Mouse (Mus musculus) heart, embryonic 13.5 days (tissue): ENCODE results near the gene Aldoart2. TPM values are rescaled to one million over a fixed set of nuclear protein-coding genes. Genes with fewer than 3 reads are reported as not detected.
"Not testable (repeated sequence)": the region's sequence is repeated elsewhere in the genome, so short reads cannot be mapped to it uniquely, and the experiment has no call there.

ENCODE experiments used
- ATAC-seq: fragments of 200-750 bp; cut with Nextera tagmentation; 2 replicates; pipeline ENCODE4 v1.8.0; 2017; ENCODE audit warnings: moderate TSS enrichment; ENCODE audit not compliant: insufficient number of reproducible peaks, low FRiP score, low TSS enrichment; ENCODE audit errors: extremely low read depth
- H3K27ac ChIP-seq: fragments of 300-500 bp; sonication (generic); replicated peaks from 2 replicates; pipeline ENCODE4 v1.5.1; 2015; ENCODE audit warnings: moderate library complexity, mild to moderate bottlenecking, inconsistent platforms
- H3K27me3 ChIP-seq: fragments of 300-500 bp; sonication (generic); replicated peaks from 2 replicates; pipeline ENCODE4 v1.6.1; 2015; ENCODE audit warnings: mild to moderate bottlenecking, inconsistent platforms
- H3K36me3 ChIP-seq: fragments of 300-500 bp; sonication (generic); 2 replicates; pipeline ENCODE4 v1.6.1; 2015; ENCODE audit warnings: mild to moderate bottlenecking, inconsistent platforms
- H3K4me1 ChIP-seq: fragments of 300-500 bp; sonication (generic); 2 replicates; pipeline ENCODE4 v1.6.1; 2015; ENCODE audit warnings: inconsistent platforms
- H3K4me2 ChIP-seq: fragments of 300-500 bp; sonication (generic); 2 replicates; pipeline ENCODE4 v1.6.1; 2015; ENCODE audit warnings: inconsistent platforms, mild to moderate bottlenecking, moderate library complexity
- H3K4me3 ChIP-seq: fragments of 300-500 bp; sonication (generic); 2 replicates; pipeline ENCODE4 v1.5.1; 2015; ENCODE audit warnings: moderate library complexity, mild to moderate bottlenecking, inconsistent platforms
- H3K9ac ChIP-seq: fragments of 300-500 bp; sonication (generic); 2 replicates; pipeline ENCODE4 v1.6.1; 2015; ENCODE audit warnings: inconsistent platforms, mild to moderate bottlenecking, moderate library complexity
- H3K9me3 ChIP-seq: fragments of 300-500 bp; sonication (generic); 2 replicates; pipeline ENCODE4 v1.6.1; 2016; ENCODE audit warnings: inconsistent platforms
- WGBS: fragments of 180-500 bp; shearing (Covaris S2); methylation state at CpG from one replicate; pipeline ENCODE4 v1.1.7; 2015; ENCODE audit warnings: mixed read lengths; 5-methylcytosine and 5-hydroxymethylcytosine counted together
- polyA plus RNA-seq: library from polyadenylated mRNA; unstranded; fragments of >200 nt; fragmentation: Nextera tagmentation; extraction: Ambion mirVana; gene quantifications from 2 replicates; pipeline ENCODE4 v1.2.1, GENCODE M21; 2015

Gene Aldoart2
- polyA plus RNA-seq, 1 experiment from 2014 or later: not detected

GRCm38 (mm10) chr12:55586936-55587335 lies 21.9 kb downstream of the Aldoart2 start:
- not testable (repeated sequence) for H3K27me3 ChIP-seq, H3K9me3 ChIP-seq, H3K9ac ChIP-seq, H3K27ac ChIP-seq, H3K36me3 ChIP-seq, H3K4me1 ChIP-seq, H3K4me3 ChIP-seq, ATAC-seq, H3K4me2 ChIP-seq
- WGBS: 48% methylated on average over 9 of the region's 9 CpGs

DNA sequence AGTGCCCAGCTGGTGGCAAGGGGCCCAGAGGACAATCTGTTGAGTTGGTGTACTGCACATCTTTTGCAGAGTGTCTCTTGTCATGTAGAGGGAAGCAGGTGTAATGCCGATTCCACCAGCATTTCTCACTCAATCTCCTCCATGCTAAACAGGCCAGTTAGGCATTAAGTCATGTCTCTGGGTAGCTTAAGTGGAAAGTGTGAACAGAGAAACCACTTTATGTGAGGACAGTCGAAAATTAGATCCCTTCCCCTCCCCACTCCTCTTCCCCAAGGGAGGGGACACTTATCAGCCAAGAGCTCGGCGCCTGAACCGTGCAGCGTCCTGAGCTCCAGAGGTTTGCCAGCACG lies 33.5 kb downstream of the Aldoart2 start:
- 5% methylated on average over 7 of the region's 7 CpGs for WGBS
- peak overlapping the region; percentile 56 for H3K4me3 ChIP-seq
- no peak for ATAC-seq
- H3K9ac ChIP-seq: no peak overlapping the region
- H3K9me3 ChIP-seq: no peaks in the 10 kb centered on the region
- H3K27ac ChIP-seq: no peak overlapping the region
- peak overlapping the region; percentile 83 for H3K4me2 ChIP-seq
- peaks cover 25% of the 10 kb centered on the region for H3K4me1 ChIP-seq
- peaks cover 80% of the 10 kb centered on the region for H3K27me3 ChIP-seq
- H3K36me3 ChIP-seq: peaks cover 11% of the 10 kb centered on the region

DNA sequence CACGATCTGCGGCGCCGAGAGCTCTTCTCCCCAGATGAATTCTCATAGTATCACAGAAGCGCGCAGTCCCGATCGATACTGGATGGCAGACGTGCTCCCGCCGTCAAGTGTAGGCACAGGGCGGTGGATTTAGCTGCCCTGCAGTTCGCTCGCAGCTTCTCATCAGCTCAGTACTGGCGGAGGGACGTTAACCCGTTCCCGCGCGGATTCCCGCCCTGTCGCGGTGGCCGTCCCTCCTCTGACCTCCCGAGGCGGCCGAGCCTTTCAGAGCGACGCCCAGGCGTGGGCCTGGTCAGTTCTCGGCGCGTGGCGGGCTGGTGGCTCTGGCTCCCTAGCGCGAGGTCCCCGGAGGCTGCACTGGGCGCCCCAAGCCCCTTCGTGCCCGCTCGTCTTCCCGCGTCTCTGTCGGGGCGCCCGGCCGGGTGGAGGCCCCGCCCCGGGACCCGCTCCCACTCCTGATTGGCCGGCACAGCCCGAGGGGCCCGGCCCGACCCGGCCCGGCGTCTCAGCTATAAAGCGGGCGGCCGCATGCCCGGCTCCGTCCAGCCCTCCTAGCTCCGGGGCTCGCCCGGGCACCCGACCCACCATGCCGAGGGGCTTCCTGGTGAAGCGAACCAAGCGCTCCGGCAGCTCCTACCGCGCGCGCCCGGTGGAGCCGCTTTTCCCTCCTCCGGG lies 34.0 kb downstream of the Aldoart2 start, which contains the start of gene Insm2:
TSS of gene Insm2 (plus strand) at position 541 of the 675 bp plus-strand sequence.
- ATAC-seq: peak; percentile 52
- no peaks in the 10 kb centered on the region for H3K9me3 ChIP-seq
- peak within 1 kb of the TSS; percentile 83 for H3K4me2 ChIP-seq
- H3K9ac ChIP-seq: no peak within 1 kb of the TSS
- peaks cover 78% of the 10 kb centered on the region for H3K27me3 ChIP-seq
- H3K4me1 ChIP-seq: peaks cover 25% of the 10 kb centered on the region
- no peak within 1 kb of the TSS for H3K27ac ChIP-seq
- H3K36me3 ChIP-seq: peaks cover 16% of the 10 kb centered on the region
- H3K4me3 ChIP-seq: peak within 1 kb of the TSS; percentile 56
- under 1% methylated on average over 72 of the region's 77 CpGs for WGBS

DNA sequence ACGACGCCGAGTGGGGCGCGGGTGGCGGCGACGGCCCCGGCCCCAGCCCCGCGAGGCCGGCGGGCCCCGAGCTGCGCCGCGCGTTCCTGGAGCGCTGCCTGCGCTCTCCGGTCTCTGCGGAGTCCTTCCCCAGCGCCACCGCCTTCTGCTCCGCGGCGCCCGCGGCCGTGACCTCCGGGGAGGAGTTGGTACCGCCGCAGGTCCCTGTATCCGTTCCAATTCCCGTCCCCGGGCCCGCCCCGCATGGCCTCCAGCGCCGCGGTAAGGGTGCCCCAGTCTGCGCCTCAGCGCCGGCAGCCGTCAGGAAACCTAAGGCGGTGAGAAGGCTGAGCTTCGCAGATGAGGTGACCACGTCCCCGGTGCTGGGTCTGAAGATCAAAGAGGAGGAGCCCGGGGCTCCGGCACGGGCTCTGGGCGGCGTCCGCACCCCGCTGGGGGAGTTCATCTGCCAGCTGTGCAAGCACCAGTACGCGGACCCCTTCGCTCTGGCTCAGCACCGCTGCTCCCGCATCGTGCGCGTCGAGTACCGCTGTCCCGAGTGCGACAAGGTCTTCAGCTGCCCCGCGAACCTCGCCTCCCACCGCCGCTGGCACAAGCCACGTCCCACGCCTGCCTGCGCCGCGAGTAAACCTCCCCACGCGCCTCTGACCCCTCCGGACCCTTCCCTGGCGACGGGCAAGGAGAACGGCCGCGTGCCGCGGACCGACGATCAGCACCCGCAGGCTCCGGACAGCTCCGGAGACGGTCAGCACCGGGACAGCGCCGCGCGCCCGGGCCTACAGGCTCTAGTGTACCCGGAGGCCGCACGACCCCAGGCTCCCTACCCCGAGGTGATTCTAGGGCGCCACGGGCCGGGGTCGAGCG lies 34.8 kb downstream of the Aldoart2 start:
- H3K4me1 ChIP-seq: peaks cover 25% of the 10 kb centered on the region
- peaks cover 17% of the 10 kb centered on the region for H3K36me3 ChIP-seq
- H3K27ac ChIP-seq: no peak overlapping the region
- ATAC-seq: peak; percentile 53
- no peaks in the 10 kb centered on the region for H3K9me3 ChIP-seq
- peak overlapping the region; percentile 56 for H3K4me3 ChIP-seq
- H3K4me2 ChIP-seq: peak overlapping the region; percentile 83
- H3K27me3 ChIP-seq: peaks cover 70% of the 10 kb centered on the region
- WGBS: under 1% methylated on average over 100 of the region's 109 CpGs
- H3K9ac ChIP-seq: no peak overlapping the region

GRCm38 (mm10) chr12:55600503-55600994 lies 35.5 kb downstream of the Aldoart2 start:
- peak overlapping the region; percentile 83 for H3K4me2 ChIP-seq
- peaks cover 23% of the 10 kb centered on the region for H3K36me3 ChIP-seq
- WGBS: 4% methylated on average over 42 of the region's 42 CpGs
- H3K9ac ChIP-seq: no peak overlapping the region
- peak overlapping the region; percentile 56 for H3K4me3 ChIP-seq
- no peak for ATAC-seq
- peaks cover 25% of the 10 kb centered on the region for H3K4me1 ChIP-seq
- H3K27ac ChIP-seq: no peak overlapping the region
- H3K9me3 ChIP-seq: no peaks in the 10 kb centered on the region
- peaks cover 70% of the 10 kb centered on the region for H3K27me3 ChIP-seq

- Histone ChIP-seq H3K4me2 (no peak overlapping the region), H3K9ac (no peak overlapping the region), H3K36me3 (peaks cover 23% of the 10 kb centered on the region), H3K4me3 (no peak overlapping the region), H3K4me1 (peaks cover 14% of the 10 kb centered on the region), H3K27me3 (peaks cover 31% of the 10 kb centered on the region), H3K27ac (no peak overlapping the region), H3K9me3 (no peaks in the 10 kb centered on the region)
- no peak for ATAC-seq
- WGBS: 38% methylated on average over 3 of the region's 3 CpGs
These were observed 39.4 kb downstream of the Aldoart2 start for GRCm38 (mm10) chr12:55604411-55604810.

DNA sequence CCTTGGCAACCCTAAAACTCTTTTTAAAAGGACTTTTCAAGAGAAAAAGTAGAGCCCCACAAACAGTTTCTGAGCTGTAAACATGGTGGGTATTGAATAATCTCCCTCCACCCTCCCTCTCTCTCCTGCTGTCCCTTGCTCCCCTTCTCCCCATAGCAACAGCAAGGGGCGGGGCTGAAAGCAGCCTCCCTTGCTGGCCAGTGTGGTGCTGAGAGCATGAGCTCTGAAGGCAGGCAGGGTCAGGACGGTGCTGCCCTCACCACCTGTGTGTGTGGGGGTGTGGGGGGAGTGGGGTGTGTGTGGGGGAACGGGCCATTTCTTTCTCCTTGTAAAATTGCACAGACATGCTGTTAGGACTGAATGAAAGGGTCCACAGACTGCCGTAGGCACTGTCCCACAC lies 42.9 kb downstream of the Aldoart2 start:
- peaks cover 25% of the 10 kb centered on the region for H3K36me3 ChIP-seq
- H3K27ac ChIP-seq: no peak overlapping the region
- H3K4me3 ChIP-seq: no peak overlapping the region
- no peak overlapping the region for H3K9ac ChIP-seq
- WGBS: 52% methylated on average over 4 of the region's 4 CpGs
- no peaks in the 10 kb centered on the region for H3K9me3 ChIP-seq
- no peaks in the 10 kb centered on the region for H3K4me1 ChIP-seq
- no peak for ATAC-seq
- 0 out of 2 replicates have a peak, but pooled peaks cover 4% of the 10 kb centered on the region for H3K27me3 ChIP-seq
- no peak overlapping the region for H3K4me2 ChIP-seq

DNA sequence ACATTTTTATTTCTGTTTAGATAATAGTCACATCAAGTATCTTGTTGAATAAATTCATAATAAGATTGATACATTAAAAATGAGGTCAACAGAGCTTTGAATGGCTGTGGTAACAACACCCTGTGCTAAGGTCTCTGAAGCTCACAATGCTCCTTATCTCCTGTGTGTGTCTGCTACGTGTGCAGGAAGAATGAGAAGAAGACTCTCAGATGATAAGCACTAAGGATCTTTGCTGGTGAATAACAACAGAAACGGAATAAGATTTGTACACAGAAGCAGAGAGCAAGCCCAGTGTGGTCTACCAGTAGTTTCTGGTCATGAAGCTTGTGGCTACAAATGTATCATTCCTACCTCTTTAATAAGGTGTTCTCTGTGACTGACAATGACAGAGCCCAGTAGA lies 45.8 kb downstream of the Aldoart2 start:
- ATAC-seq: no peak
- no peak overlapping the region for H3K4me3 ChIP-seq
- no peak overlapping the region for H3K4me2 ChIP-seq
- H3K4me1 ChIP-seq: no peaks in the 10 kb centered on the region
- WGBS: 35% methylated on average over 2 of the region's 2 CpGs
- peaks cover 6% of the 10 kb centered on the region for H3K36me3 ChIP-seq
- H3K9ac ChIP-seq: no peak overlapping the region
- H3K9me3 ChIP-seq: no peaks in the 10 kb centered on the region
- no peaks in the 10 kb centered on the region for H3K27me3 ChIP-seq
- H3K27ac ChIP-seq: no peak overlapping the region

Other genes starting within 250 kb of the Aldoart2 start
- 321 and 343 TPM in 2 replicates for gene Psma6, start 181.0 kb upstream of the Aldoart2 start, polyA plus RNA-seq
- gene Nfkbia, start 72.6 kb upstream of the Aldoart2 start, polyA plus RNA-seq: 47.0 and 56.0 TPM in 2 replicates
- 0.07 TPM in 1 of 2 replicates, not detected in the other for gene Insm2, start 34.2 kb downstream of the Aldoart2 start, polyA plus RNA-seq